Mouse (Mus musculus): ENCODE results near the gene Kctd18. TPM values are rescaled to one million over a fixed set of nuclear protein-coding genes. Genes with fewer than 3 reads are reported as not detected.

The Kctd18 gene
- total and polyA plus RNA-seq, 3 experiments = 12.8 to 19.8 (median 14.8) TPM

- peaks cover 0 to 15% of the 10 kb centered on the region in 2 experiments for H3K36me3 ChIP-seq (replicated peaks in 1 of 2; ENCODE audit: control insufficient read depth in 1 of 2, insufficient read depth in 1 of 2, low read length in 1 of 2)
- H3K27ac ChIP-seq (ENCODE audit: insufficient read depth, low read depth) = no peak overlapping the region
- H3K4me2 ChIP-seq (ENCODE audit: insufficient read depth, low read depth, poor library complexity, severe bottlenecking) = no peak overlapping the region
- 0 out of 2 replicates have a peak, but pooled peaks cover 3% of the 10 kb centered on the region for H3K79me2 ChIP-seq (replicated peaks; ENCODE audit: control insufficient read depth, extremely low read depth, insufficient read depth, poor library complexity, severe bottlenecking)
- DNase-seq (ENCODE audit: extremely low read depth) = peak; percentile 56
- no peaks in the 10 kb centered on the region for H3K27me3 ChIP-seq (replicated peaks)
- in situ Hi-C loops (cut with MboI; ENCODE audit: low pct_ligation_motif_present, low pct_unique_long_range_greater_than_20kb, low sequenced_read_pairs) = no loop called here
- H3K4me3 ChIP-seq (replicated peaks in 1 of 3; ENCODE audit: low read depth in 2 of 3, low read length in 2 of 3, poor library complexity in 1 of 3) = no peak overlapping the region
- H3K9ac ChIP-seq (ENCODE audit: insufficient read depth, low read depth) = no peak overlapping the region
- no peaks in the 10 kb centered on the region for H3K9me3 ChIP-seq (replicated peaks; ENCODE audit: low read length)
- TF ChIP-seq ZNF384 (IDR thresholded peaks at IDR 0.05; ENCODE audit: low read depth, low read length) (no peak), PAX5 (IDR thresholded peaks at IDR 0.05; ENCODE audit: low read length) (no peak), SMC3 (IDR thresholded peaks at IDR 0.05; ENCODE audit: low read depth, low read length) (peak; percentile 81), ZKSCAN1 (IDR thresholded peaks at IDR 0.05; ENCODE audit: borderline replicate concordance, low read depth, low read length) (no peak), RCOR1 (conservative IDR thresholded peaks at IDR 0.05; ENCODE audit: low read depth, low read length) (no peak), BHLHE40 (IDR thresholded peaks at IDR 0.05; ENCODE audit: low read depth, low read length) (no peak), JUN (IDR thresholded peaks at IDR 0.05; ENCODE audit: insufficient read depth, low read depth, low read length) (no peak), MAFK (IDR thresholded peaks at IDR 0.05; ENCODE audit: insufficient replicate concordance, low read length) (no peak), TBP (conservative IDR thresholded peaks at IDR 0.05; ENCODE audit: low read depth, low read length) (no peak), CTCF (conservative IDR thresholded peaks at IDR 0.05 in 1 of 2, IDR thresholded peaks at IDR 0.05 in 1 of 2; ENCODE audit: low read depth in 2 of 2, low read length in 2 of 2) (peak; percentile 85 to 92), SIN3A (IDR thresholded peaks at IDR 0.05; ENCODE audit: low read length) (no peak), RAD21 (IDR thresholded peaks at IDR 0.05; ENCODE audit: low read depth, low read length) (peak; percentile 72), ZC3H11A (IDR thresholded peaks at IDR 0.05; ENCODE audit: low read depth, low read length) (peak; percentile 13; the same call in 1 of the 2 replicates)
- peaks cover 0 to 21% of the 10 kb centered on the region in 2 experiments; a peak in 2 of 4 replicates for H3K4me1 ChIP-seq (ENCODE audit: control insufficient read depth in 1 of 2, insufficient read depth in 2 of 2)
- dilution Hi-C loops (cut with MboI; ENCODE audit: extremely low pct_ligation_motif_present, extremely low pct_unique_long_range_greater_than_20kb, low sequenced_read_pairs) = no loop called here
Measured at GRCm38 (mm10) chr1:58031160-58031769, 12.5 kb upstream of the Kctd18 start.

DNA sequence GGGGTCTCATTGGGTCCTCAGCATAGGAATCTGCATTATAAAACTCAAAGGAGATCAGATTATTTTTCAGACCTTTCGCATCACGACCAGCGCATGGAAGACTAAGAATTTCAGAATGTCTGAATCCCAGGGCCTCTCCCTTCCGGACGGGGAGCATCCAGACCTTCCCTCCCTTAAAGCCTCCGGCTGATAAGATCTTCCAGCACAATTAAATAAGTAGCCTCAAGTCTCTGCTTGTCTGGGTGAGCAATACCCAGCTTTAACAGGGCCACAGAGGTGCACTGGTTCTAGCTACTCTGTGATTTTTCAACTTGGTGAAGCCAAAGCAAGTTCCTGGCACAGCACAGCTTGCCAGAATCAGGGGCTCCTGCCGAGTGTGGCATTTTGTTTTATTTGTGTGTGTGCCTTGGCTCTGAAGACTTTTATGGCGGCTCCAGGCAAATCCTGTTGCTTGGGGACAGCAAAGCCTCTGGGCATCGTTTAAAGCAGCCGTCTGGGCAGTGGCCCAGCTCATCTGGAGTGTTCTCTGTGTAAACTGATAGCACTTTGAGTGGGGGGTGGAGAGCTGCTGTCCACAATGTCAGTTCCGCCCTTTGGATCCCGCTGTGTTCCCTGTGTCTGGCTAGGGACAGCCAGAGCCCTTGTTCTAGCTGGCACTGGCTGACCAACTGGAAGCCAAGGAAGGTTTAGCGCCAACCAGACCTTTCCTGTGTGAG is 11.6 kb upstream of the Kctd18 start:
- Histone ChIP-seq H3K27me3 (replicated peaks) (no peaks in the 10 kb centered on the region), H3K4me3 (replicated peaks in 1 of 3; ENCODE audit: low read depth in 2 of 3, low read length in 2 of 3, poor library complexity in 1 of 3) (no peak overlapping the region), H3K4me1 (ENCODE audit: control insufficient read depth in 1 of 2, insufficient read depth in 2 of 2) (peaks cover 0 to 21% of the 10 kb centered on the region in 2 experiments; a peak in 2 of 4 replicates), H3K4me2 (ENCODE audit: insufficient read depth, low read depth, poor library complexity, severe bottlenecking) (no peak overlapping the region), H3K9me3 (replicated peaks; ENCODE audit: low read length) (no peaks in the 10 kb centered on the region), H3K9ac (ENCODE audit: insufficient read depth, low read depth) (no peak overlapping the region), H3K36me3 (replicated peaks in 1 of 2; ENCODE audit: control insufficient read depth in 1 of 2, insufficient read depth in 1 of 2, low read length in 1 of 2) (peaks cover 0 to 20% of the 10 kb centered on the region in 2 experiments), H3K79me2 (replicated peaks; ENCODE audit: control insufficient read depth, extremely low read depth, insufficient read depth, poor library complexity, severe bottlenecking) (0 out of 2 replicates have a peak, but pooled peaks cover 3% of the 10 kb centered on the region), H3K27ac (ENCODE audit: insufficient read depth, low read depth) (no peak overlapping the region)
- TF ChIP-seq PAX5 (IDR thresholded peaks at IDR 0.05; ENCODE audit: low read length) (no peak), POLR2A (IDR thresholded peaks at IDR 0.05; ENCODE audit: low read depth, low read length) (no peak), CHD1 (IDR thresholded peaks at IDR 0.05; ENCODE audit: low read depth, low read length) (no peak), MYC (IDR thresholded peaks at IDR 0.05; ENCODE audit: low read depth, low read length) (no peak), ELF1 (IDR thresholded peaks at IDR 0.05; ENCODE audit: low read depth, low read length) (no peak), MAX (IDR thresholded peaks at IDR 0.05; ENCODE audit: low read length) (no peak), UBTF (IDR thresholded peaks at IDR 0.05; ENCODE audit: low read depth, low read length) (no peak), GABPA (IDR thresholded peaks at IDR 0.05; ENCODE audit: insufficient replicate concordance, low read depth, low read length) (no peak), E2F4 (IDR thresholded peaks at IDR 0.05; ENCODE audit: insufficient replicate concordance, low read depth, low read length) (no peak), ZC3H11A (IDR thresholded peaks at IDR 0.05; ENCODE audit: low read depth, low read length) (no peak), MAFK (IDR thresholded peaks at IDR 0.05; ENCODE audit: insufficient replicate concordance, low read length) (no peak), POLR2AphosphoS2 (IDR thresholded peaks at IDR 0.05; ENCODE audit: low read depth, low read length) (no peak), ZMIZ1 (IDR thresholded peaks at IDR 0.05; ENCODE audit: low read depth, low read length) (no peak), CTCF (conservative IDR thresholded peaks at IDR 0.05 in 1 of 2, IDR thresholded peaks at IDR 0.05 in 1 of 2; ENCODE audit: low read depth in 2 of 2, low read length in 2 of 2) (no peak)
- in situ Hi-C loops (cut with MboI; ENCODE audit: low pct_ligation_motif_present, low pct_unique_long_range_greater_than_20kb, low sequenced_read_pairs) = no loop called here
- dilution Hi-C loops (cut with MboI; ENCODE audit: extremely low pct_ligation_motif_present, extremely low pct_unique_long_range_greater_than_20kb, low sequenced_read_pairs) = no loop called here
- DNase-seq (ENCODE audit: extremely low read depth) = no peak
